Mouse (Mus musculus) midbrain, embryonic 14.5 days (tissue): Measurements from ENCODE around the gene Tardbp. TPM values are rescaled to one million over a fixed set of nuclear protein-coding genes. Genes with fewer than 3 reads are reported as not detected.

Source experiments
- ATAC-seq: fragments of 200-750 bp; cut with Nextera tagmentation; 2 replicates; pipeline ENCODE4 v1.8.0; 2017; ENCODE audit warnings: moderate number of reproducible peaks, moderate library complexity; ENCODE audit not compliant: low FRiP score, low TSS enrichment
- DNase-seq: peaks from one replicate; pipeline ENCODE4 v3.0.0-alpha.2; 2015
- H3K27ac ChIP-seq: fragments of 300-500 bp; sonication (generic); replicated peaks from 2 replicates; pipeline ENCODE4 v1.5.1; 2014; ENCODE audit warnings: mild to moderate bottlenecking, low read depth, low read length, moderate library complexity
- H3K27me3 ChIP-seq: fragments of 300-500 bp; sonication (generic); 2 replicates; pipeline ENCODE4 v1.6.1; 2014; ENCODE audit warnings: low read length, control low read depth, mixed read lengths; ENCODE audit not compliant: control insufficient read depth, insufficient read depth
- H3K36me3 ChIP-seq: fragments of 300-500 bp; sonication (generic); 2 replicates; pipeline ENCODE4 v1.6.1; 2014; ENCODE audit warnings: low read length, control low read depth; ENCODE audit not compliant: control insufficient read depth, insufficient read depth
- H3K4me1 ChIP-seq: fragments of 300-500 bp; sonication (generic); 2 replicates; pipeline ENCODE4 v1.6.1; 2014; ENCODE audit warnings: mild to moderate bottlenecking, antibody characterized with exemption, low read length, control low read depth; ENCODE audit not compliant: control insufficient read depth, insufficient read depth
- H3K4me2 ChIP-seq: fragments of 300-500 bp; sonication (generic); 2 replicates; pipeline ENCODE4 v1.6.1; 2014; ENCODE audit warnings: mild to moderate bottlenecking, low read length, moderate library complexity
- H3K4me3 ChIP-seq: fragments of 300-500 bp; sonication (generic); replicated peaks from 2 replicates; pipeline ENCODE4 v1.5.1; 2014; ENCODE audit warnings: low read depth, low read length
- H3K9ac ChIP-seq: fragments of 300-500 bp; sonication (generic); replicated peaks from 2 replicates; pipeline ENCODE4 v1.6.1; 2014; ENCODE audit warnings: mild to moderate bottlenecking, low read length, moderate library complexity
- H3K9me3 ChIP-seq: fragments of 300-500 bp; sonication (generic); 2 replicates; pipeline ENCODE4 v1.6.1; 2016; ENCODE audit warnings: low read length, control low read depth, mixed read lengths; ENCODE audit not compliant: control insufficient read depth
- WGBS: fragments of 180-500 bp; shearing (Covaris S2); extraction: QIAGEN DNeasy Blood & Tissue Kit; methylation state at CpG from one replicate; pipeline ENCODE4 v1.1.7; 2014; 5-methylcytosine and 5-hydroxymethylcytosine counted together
- polyA plus RNA-seq: library from polyadenylated mRNA; unstranded; fragments of >200 nt; fragmentation: Nextera tagmentation; extraction: Ambion mirVana; gene quantifications from 2 replicates; pipeline ENCODE4 v1.2.1, GENCODE M21; 2014

Gene Tardbp
- polyA plus RNA-seq, 1 experiment from 2014 or later = 106 TPM

DNA sequence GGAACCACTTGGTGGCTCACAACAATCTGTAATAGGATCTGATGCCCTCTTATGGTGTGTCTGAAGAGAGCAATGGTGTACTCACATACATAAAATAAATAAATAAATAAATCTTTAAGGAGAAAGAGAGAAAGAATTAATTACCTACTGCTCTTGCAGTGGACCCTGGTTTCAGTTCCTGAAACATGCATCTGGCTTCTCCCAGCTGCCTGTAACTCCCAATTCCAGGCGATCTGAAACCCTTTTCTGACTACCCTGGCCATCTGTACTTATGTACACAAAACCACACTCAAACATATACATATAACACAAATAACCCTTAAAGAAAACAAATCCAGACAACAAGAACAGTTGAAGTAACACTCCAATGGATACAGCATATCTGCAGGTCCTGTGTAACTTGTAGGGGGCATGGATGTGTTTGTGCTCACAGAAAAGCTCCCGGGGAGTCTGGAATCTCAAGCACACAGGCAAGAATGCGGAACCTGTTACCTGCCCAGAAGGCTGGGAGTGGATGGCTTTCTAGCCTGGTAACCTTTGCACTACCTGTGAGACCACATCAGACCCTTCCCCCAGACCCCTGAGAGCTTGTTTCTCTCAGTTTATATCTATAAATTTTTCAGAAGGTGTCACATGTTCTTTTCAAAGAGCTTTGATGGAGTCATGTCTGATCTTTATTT lies 5.3 kb upstream of the Tardbp start:
- ATAC-seq = no peak
- no peaks in the 10 kb centered on the region for H3K36me3 ChIP-seq
- no peak for DNase-seq
- H3K4me2 ChIP-seq = no peak overlapping the region
- no peaks in the 10 kb centered on the region for H3K4me1 ChIP-seq
- no peak overlapping the region for H3K9ac ChIP-seq
- H3K9me3 ChIP-seq = no peaks in the 10 kb centered on the region
- H3K27ac ChIP-seq = no peak overlapping the region
- WGBS = 83% methylated on average over 3 of the region's 3 CpGs
- no peaks in the 10 kb centered on the region for H3K27me3 ChIP-seq
- H3K4me3 ChIP-seq = no peak overlapping the region

- Histone ChIP-seq H3K4me2 (peak overlapping the region; percentile 80), H3K9me3 (no peaks in the 10 kb centered on the region), H3K27me3 (no peaks in the 10 kb centered on the region), H3K4me1 (0 out of 2 replicates have a peak, but pooled peaks cover 9% of the 10 kb centered on the region), H3K4me3 (peak overlapping the region; percentile 89), H3K27ac (no peak overlapping the region), H3K9ac (no peak overlapping the region), H3K36me3 (peaks cover 28% of the 10 kb centered on the region)
- ATAC-seq (peak; percentile 33), DNase-seq (no peak)
- WGBS = 63% methylated on average over 3 of the region's 3 CpGs
Measured at GRCm38 (mm10) chr4:148627246-148627645, 427 bp upstream of the Tardbp start.

DNA sequence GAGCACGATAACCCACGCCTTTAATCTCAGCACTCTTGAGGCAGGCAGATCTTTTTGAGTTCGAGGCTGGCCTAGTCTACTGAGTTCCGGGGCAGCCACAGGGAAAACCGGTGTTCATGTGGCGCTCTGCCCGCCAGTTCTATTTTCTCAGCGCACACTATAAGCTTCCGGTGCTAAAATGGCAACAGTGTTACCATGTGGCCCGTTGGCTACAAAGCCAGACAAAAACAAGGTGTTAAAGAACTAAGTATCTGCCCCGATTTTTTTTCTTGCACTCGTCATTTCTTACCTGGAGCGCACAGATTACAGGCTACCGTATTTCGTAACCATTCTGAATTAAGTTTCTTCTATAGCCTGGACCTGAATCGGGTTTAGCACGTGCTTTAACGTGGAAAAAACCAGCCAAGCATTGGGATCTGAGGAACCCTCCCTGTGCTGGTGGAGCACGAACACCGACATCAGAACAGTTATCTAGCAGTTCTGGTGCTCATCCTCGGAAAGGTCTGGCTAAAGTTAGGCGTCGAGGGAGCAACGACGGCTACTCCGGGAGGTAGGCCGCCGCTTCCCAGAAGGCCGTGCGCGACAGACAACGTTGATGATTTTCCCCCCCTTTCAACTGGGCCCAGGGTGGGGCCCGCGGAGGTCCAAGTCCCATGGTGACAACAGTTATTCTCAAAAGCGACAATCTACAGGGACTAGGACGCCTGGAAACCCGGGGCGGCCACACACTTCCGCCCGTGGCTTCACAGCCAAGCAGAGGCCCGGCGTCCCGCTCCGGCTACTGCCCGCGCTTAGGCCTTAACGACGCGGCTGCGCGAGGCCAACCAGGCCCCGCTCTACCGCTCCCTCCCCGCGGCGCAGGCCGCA lies 830 bp downstream of the Tardbp start:
- Histone ChIP-seq H3K27ac (peak overlapping the region; percentile 90), H3K4me2 (peak overlapping the region; percentile 80), H3K36me3 (peaks cover 40% of the 10 kb centered on the region), H3K27me3 (no peaks in the 10 kb centered on the region), H3K9ac (peak overlapping the region; percentile 96), H3K4me3 (peak overlapping the region; percentile 89), H3K4me1 (0 out of 2 replicates have a peak, but pooled peaks cover 9% of the 10 kb centered on the region), H3K9me3 (no peaks in the 10 kb centered on the region)
- DNase-seq (peak; percentile 66), ATAC-seq (peak; percentile 1; the same call in 1 of the 2 replicates)
- WGBS = 1% methylated on average over 57 of the region's 57 CpGs

- peak overlapping the region; percentile 89 for H3K4me3 ChIP-seq
- H3K36me3 ChIP-seq = peaks cover 49% of the 10 kb centered on the region
- 0 out of 2 replicates have a peak, but pooled peaks cover 9% of the 10 kb centered on the region for H3K4me1 ChIP-seq
- 87% methylated on average over 10 of the region's 10 CpGs for WGBS
- H3K4me2 ChIP-seq = peak overlapping the region; percentile 80
- no peak overlapping the region for H3K9ac ChIP-seq
- H3K27me3 ChIP-seq = no peaks in the 10 kb centered on the region
- DNase-seq = no peak
- no peaks in the 10 kb centered on the region for H3K9me3 ChIP-seq
- H3K27ac ChIP-seq = no peak overlapping the region
- ATAC-seq = no peak
Measured at GRCm38 (mm10) chr4:148625010-148625409, 1.8 kb downstream of the Tardbp start.

DNA sequence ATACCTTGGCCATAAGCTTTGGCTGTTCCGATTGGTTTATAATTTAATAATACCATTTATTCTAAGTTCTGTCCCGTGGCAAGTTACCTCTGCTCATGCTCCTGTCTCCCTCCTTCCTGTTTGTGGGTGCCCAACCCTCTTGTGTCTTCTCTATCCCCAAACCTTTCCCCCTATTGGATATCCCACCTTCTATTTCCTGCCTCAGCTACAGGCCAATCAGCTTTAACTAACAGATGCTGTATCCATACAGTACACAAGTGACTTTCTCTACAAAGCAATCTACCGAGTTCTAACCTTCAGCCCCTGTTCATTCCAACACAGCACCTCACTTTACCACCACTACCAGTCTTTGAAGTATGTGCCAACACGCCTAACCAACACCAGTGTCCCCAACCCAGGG lies 3.2 kb downstream of the Tardbp start:
- H3K9me3 ChIP-seq = no peaks in the 10 kb centered on the region
- no peaks in the 10 kb centered on the region for H3K27me3 ChIP-seq
- no peak overlapping the region for H3K4me3 ChIP-seq
- 0 out of 2 replicates have a peak, but pooled peaks cover 9% of the 10 kb centered on the region for H3K4me1 ChIP-seq
- H3K36me3 ChIP-seq = peaks cover 63% of the 10 kb centered on the region
- ATAC-seq (no peak), DNase-seq (no peak)
- H3K27ac ChIP-seq = no peak overlapping the region
- whole genome bisulfite sequencing = 91% methylated on average over 4 of the region's 4 CpGs
- H3K4me2 ChIP-seq = no peak overlapping the region
- no peak overlapping the region for H3K9ac ChIP-seq

GRCm38 (mm10) chr4:148622485-148622884 lies 4.3 kb downstream of the Tardbp start:
- WGBS = 96% methylated on average over 4 of the region's 4 CpGs
- Histone ChIP-seq H3K36me3 (peaks cover 69% of the 10 kb centered on the region), H3K9me3 (no peaks in the 10 kb centered on the region), H3K4me2 (no peak overlapping the region), H3K4me3 (no peak overlapping the region), H3K9ac (no peak overlapping the region), H3K27me3 (no peaks in the 10 kb centered on the region), H3K4me1 (0 out of 2 replicates have a peak, but pooled peaks cover 9% of the 10 kb centered on the region), H3K27ac (no peak overlapping the region)
- ATAC-seq (no peak), DNase-seq (no peak)

DNA sequence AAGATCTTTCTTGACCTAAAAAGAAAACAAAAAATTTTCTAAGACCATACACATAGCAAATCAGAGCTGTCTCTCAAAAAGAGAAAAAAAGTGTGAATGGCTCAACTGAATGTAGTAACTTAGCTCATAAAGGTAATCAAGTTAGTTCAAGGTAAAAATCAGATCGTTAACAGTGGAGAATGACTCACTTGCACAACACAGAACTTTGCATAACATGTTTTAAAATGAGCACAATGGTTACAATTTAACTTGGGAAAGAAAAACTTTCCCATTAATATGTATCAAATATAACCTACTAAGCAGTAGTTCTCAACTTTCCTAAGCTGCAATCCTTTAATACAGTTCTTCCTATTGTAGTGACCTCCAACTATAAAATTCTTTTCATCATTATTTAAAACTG lies 6.1 kb downstream of the Tardbp start:
- H3K4me3 ChIP-seq = no peak overlapping the region
- no peak for DNase-seq
- peaks cover 82% of the 10 kb centered on the region for H3K36me3 ChIP-seq
- H3K9me3 ChIP-seq = no peaks in the 10 kb centered on the region
- WGBS = 90% methylated on average over 1 of the region's 1 CpGs
- ATAC-seq = no peak
- H3K4me2 ChIP-seq = no peak overlapping the region
- H3K9ac ChIP-seq = no peak overlapping the region
- H3K4me1 ChIP-seq = 0 out of 2 replicates have a peak, but pooled peaks cover 9% of the 10 kb centered on the region
- H3K27me3 ChIP-seq = no peaks in the 10 kb centered on the region
- H3K27ac ChIP-seq = no peak overlapping the region

- Histone ChIP-seq H3K27me3 (no peaks in the 10 kb centered on the region), H3K4me1 (0 out of 2 replicates have a peak, but pooled peaks cover 5% of the 10 kb centered on the region), H3K36me3 (peaks cover 87% of the 10 kb centered on the region), H3K4me3 (no peak overlapping the region), H3K9ac (no peak overlapping the region), H3K9me3 (no peaks in the 10 kb centered on the region), H3K4me2 (no peak overlapping the region), H3K27ac (no peak overlapping the region)
- WGBS = 94% methylated on average over 1 of the region's 1 CpGs
- ATAC-seq (no peak), DNase-seq (no peak)
Measured at GRCm38 (mm10) chr4:148619805-148620204, 7.0 kb downstream of the Tardbp start.
